Mouse (Mus musculus) small intestine, adult 2 months (tissue): ENCODE data around the gene Npw. TPM values are rescaled to one million over a fixed set of nuclear protein-coding genes. Genes with fewer than 3 reads are reported as not detected.

Source experiments
- H3K27ac ChIP-seq: fragments of 200-500 bp; 2 replicates; pipeline ENCODE4 v1.5.1; 2012; ENCODE audit warnings: low read depth, low read length, control low read depth, inconsistent platforms; ENCODE audit not compliant: insufficient read depth
- H3K27me3 ChIP-seq: fragments of 200-500 bp; 2 replicates; pipeline ENCODE4 v1.6.1; 2012; ENCODE audit warnings: mild to moderate bottlenecking, moderate library complexity, low read length, inconsistent platforms; ENCODE audit not compliant: control insufficient read depth, insufficient read depth
- H3K36me3 ChIP-seq: fragments of 200-500 bp; 2 replicates; pipeline ENCODE4 v1.6.1; 2012; ENCODE audit warnings: mild to moderate bottlenecking, low read length, control low read depth, inconsistent platforms; ENCODE audit not compliant: control insufficient read depth, insufficient read depth
- H3K4me1 ChIP-seq: fragments of 200-500 bp; 2 replicates; pipeline ENCODE4 v1.6.1; 2012; ENCODE audit warnings: low read length, inconsistent platforms, mixed read lengths; ENCODE audit not compliant: control insufficient read depth, insufficient read depth, insufficient read length
- H3K4me3 ChIP-seq: fragments of 200-500 bp; 2 replicates; pipeline ENCODE4 v1.5.1; 2012; ENCODE audit warnings: low read depth, mild to moderate bottlenecking, control low read depth, inconsistent platforms, low read length, moderate library complexity
- CTCF ChIP-seq: fragments of 200-500 bp; IDR thresholded peaks from 2 replicates; pipeline ENCODE4 v1.5.1; 2012; ENCODE audit warnings: low read depth, mild to moderate bottlenecking, control low read depth, inconsistent platforms, low read length, moderate library complexity, mixed read lengths; ENCODE audit not compliant: insufficient replicate concordance, insufficient read length; ENCODE audit errors: extremely low read depth
- POLR2A ChIP-seq: fragments of 200-500 bp; IDR thresholded peaks from 2 replicates; pipeline ENCODE4 v1.6.1; 2012; ENCODE audit warnings: low read depth, mild to moderate bottlenecking, control low read depth, inconsistent platforms, low read length, moderate library complexity
- WGBS: fragments of 180-500 bp; shearing (Covaris S2); methylation state at CpG from one replicate; pipeline ENCODE4 v1.1.7; 2018; 5-methylcytosine and 5-hydroxymethylcytosine counted together
- polyA plus RNA-seq: library from polyadenylated mRNA; depleted of rRNA; stranded (reverse); fragments of >200 nt; gene quantifications from 2 replicates; pipeline ENCODE4 v1.2.3, GENCODE M21; 2012

Gene Npw
- polyA plus RNA-seq, 1 experiment: 6.5 TPM

- Histone ChIP-seq H3K36me3 (0 out of 2 replicates have a peak, but pooled peaks cover 1% of the 10 kb centered on the region), H3K4me1 (peaks cover 3% of the 10 kb centered on the region; the same call in 1 of the 2 replicates), H3K27ac (peak overlapping the region; percentile 58), H3K4me3 (no peak overlapping the region), H3K27me3 (no peaks in the 10 kb centered on the region)
- TF ChIP-seq POLR2A: no peak
- TF ChIP-seq CTCF: no peak
- 79% methylated on average over 5 of the region's 5 CpGs for WGBS
These were observed 18.7 kb downstream of the Npw start for GRCm38 (mm10) chr17:24639571-24639988.

GRCm38 (mm10) chr17:24638840-24639239 is 19.4 kb downstream of the Npw start:
- Histone ChIP-seq H3K4me3 (no peak overlapping the region), H3K36me3 (0 out of 2 replicates have a peak, but pooled peaks cover 1% of the 10 kb centered on the region), H3K4me1 (peaks cover 3% of the 10 kb centered on the region; the same call in 1 of the 2 replicates), H3K27me3 (no peaks in the 10 kb centered on the region), H3K27ac (peak overlapping the region; percentile 58)
- WGBS: 70% methylated on average over 9 of the region's 9 CpGs
- TF ChIP-seq CTCF: no peak
- no peak for TF ChIP-seq POLR2A

GRCm38 (mm10) chr17:24638214-24638613 is 20.0 kb downstream of the Npw start:
- 77% methylated on average over 4 of the region's 4 CpGs for WGBS
- TF ChIP-seq CTCF (no peak), POLR2A (no peak)
- no peaks in the 10 kb centered on the region for H3K27me3 ChIP-seq
- peaks cover 5% of the 10 kb centered on the region for H3K4me1 ChIP-seq
- 0 out of 2 replicates have a peak, but pooled peaks cover 1% of the 10 kb centered on the region for H3K36me3 ChIP-seq
- H3K4me3 ChIP-seq: no peak overlapping the region
- H3K27ac ChIP-seq: peak overlapping the region; percentile 25; the same call in 1 of the 2 replicates

GRCm38 (mm10) chr17:24636781-24637481 is 21.3 kb downstream of the Npw start:
- peaks cover 7% of the 10 kb centered on the region for H3K4me1 ChIP-seq
- 83% methylated on average over 5 of the region's 5 CpGs for WGBS

GRCm38 (mm10) chr17:24635694-24636093 is 22.6 kb downstream of the Npw start:
- no peaks in the 10 kb centered on the region; the same call in 1 of the 2 replicates for H3K36me3 ChIP-seq
- H3K4me3 ChIP-seq: no peak overlapping the region
- H3K27ac ChIP-seq: no peak overlapping the region
- no peak for TF ChIP-seq POLR2A
- no peak for TF ChIP-seq CTCF
- H3K27me3 ChIP-seq: no peaks in the 10 kb centered on the region
- peaks cover 9% of the 10 kb centered on the region for H3K4me1 ChIP-seq
- 81% methylated on average over 5 of the region's 5 CpGs for WGBS

More at GRCm38 (mm10) chr17:24636781-24637481, 21.3 kb downstream of the Npw start:
- H3K4me3 ChIP-seq: no peak overlapping the region
- TF ChIP-seq CTCF (no peak), POLR2A (no peak)
- no peaks in the 10 kb centered on the region for H3K27me3 ChIP-seq
- no peak overlapping the region for H3K27ac ChIP-seq
- H3K36me3 ChIP-seq: 0 out of 2 replicates have a peak, but pooled peaks cover 1% of the 10 kb centered on the region

GRCm38 (mm10) chr17:24635024-24635423 is 23.2 kb downstream of the Npw start:
- Histone ChIP-seq H3K4me1 (peaks cover 9% of the 10 kb centered on the region), H3K27ac (no peak overlapping the region), H3K27me3 (no peaks in the 10 kb centered on the region), H3K4me3 (no peak overlapping the region), H3K36me3 (no peaks in the 10 kb centered on the region; the same call in 1 of the 2 replicates)
- 82% methylated on average over 4 of the region's 4 CpGs for WGBS
- no peak for TF ChIP-seq POLR2A
- TF ChIP-seq CTCF: no peak

GRCm38 (mm10) chr17:24633831-24634230 is 24.4 kb downstream of the Npw start:
- peaks cover 9% of the 10 kb centered on the region for H3K4me1 ChIP-seq
- 92% methylated on average over 11 of the region's 11 CpGs for WGBS
- TF ChIP-seq CTCF (no peak), POLR2A (no peak)
- H3K27me3 ChIP-seq: no peaks in the 10 kb centered on the region
- peak overlapping the region; percentile 62; the same call in 1 of the 2 replicates for H3K27ac ChIP-seq
- peaks cover 4% of the 10 kb centered on the region for H3K36me3 ChIP-seq
- no peak overlapping the region for H3K4me3 ChIP-seq
